Mouse (Mus musculus) hindbrain, embryonic 11.5 days (tissue): ENCODE data around the gene Spsb4. TPM values are rescaled to one million over a fixed set of nuclear protein-coding genes. Genes with fewer than 3 reads are reported as not detected.

Source experiments
- ATAC-seq: fragments of 200-750 bp; cut with Nextera tagmentation; 2 replicates; pipeline ENCODE4 v1.8.0; 2017; ENCODE audit warnings: mild to moderate bottlenecking, moderate TSS enrichment, moderate library complexity; ENCODE audit not compliant: low FRiP score
- DNase-seq: peaks from one replicate; pipeline ENCODE4 v3.0.0-alpha.2; 2015; ENCODE audit warnings: low spot score
- H3K27ac ChIP-seq: fragments of 300-500 bp; sonication (generic); 2 replicates; pipeline ENCODE4 v1.5.1; 2014; ENCODE audit warnings: mild to moderate bottlenecking, low read depth, low read length
- H3K27me3 ChIP-seq: fragments of 300-500 bp; sonication (generic); 2 replicates; pipeline ENCODE4 v1.6.1; 2014; ENCODE audit warnings: mild to moderate bottlenecking, low read length, moderate library complexity, mixed read lengths; ENCODE audit not compliant: control insufficient read depth, insufficient read depth
- H3K36me3 ChIP-seq: fragments of 300-500 bp; sonication (generic); 2 replicates; pipeline ENCODE4 v1.6.1; 2014; ENCODE audit warnings: mild to moderate bottlenecking, low read length, moderate library complexity, mixed read lengths; ENCODE audit not compliant: control insufficient read depth, insufficient read depth
- H3K4me1 ChIP-seq: fragments of 300-500 bp; sonication (generic); replicated peaks from 2 replicates; pipeline ENCODE4 v1.6.1; 2014; ENCODE audit warnings: low read length, mixed read lengths; ENCODE audit not compliant: control insufficient read depth, insufficient read depth
- H3K4me2 ChIP-seq: fragments of 300-500 bp; sonication (generic); replicated peaks from 2 replicates; pipeline ENCODE4 v1.6.1; 2014; ENCODE audit warnings: mild to moderate bottlenecking, low read depth, low read length
- H3K4me3 ChIP-seq: fragments of 300-500 bp; sonication (generic); 2 replicates; pipeline ENCODE4 v1.5.1; 2014; ENCODE audit warnings: low read depth, low read length
- H3K9ac ChIP-seq: fragments of 300-500 bp; sonication (generic); 2 replicates; pipeline ENCODE4 v1.6.1; 2014; ENCODE audit warnings: low read depth, low read length
- H3K9me3 ChIP-seq: fragments of 300-500 bp; sonication (generic); 2 replicates; pipeline ENCODE4 v1.6.1; 2016; ENCODE audit warnings: low read length; ENCODE audit not compliant: control insufficient read depth
- WGBS: fragments of 180-500 bp; shearing (Covaris S2); extraction: QIAGEN DNeasy Blood & Tissue Kit; methylation state at CpG from one replicate; pipeline ENCODE4 v1.1.7; 2014; 5-methylcytosine and 5-hydroxymethylcytosine counted together
- polyA plus RNA-seq: library from polyadenylated mRNA; unstranded; fragments of >200 nt; fragmentation: Nextera tagmentation; extraction: Ambion mirVana; gene quantifications from 2 replicates; pipeline ENCODE4 v1.2.1, GENCODE M21; 2014

Gene Spsb4
- polyA plus RNA-seq, 1 experiment from 2014 or later, result 85.4 TPM

DNA sequence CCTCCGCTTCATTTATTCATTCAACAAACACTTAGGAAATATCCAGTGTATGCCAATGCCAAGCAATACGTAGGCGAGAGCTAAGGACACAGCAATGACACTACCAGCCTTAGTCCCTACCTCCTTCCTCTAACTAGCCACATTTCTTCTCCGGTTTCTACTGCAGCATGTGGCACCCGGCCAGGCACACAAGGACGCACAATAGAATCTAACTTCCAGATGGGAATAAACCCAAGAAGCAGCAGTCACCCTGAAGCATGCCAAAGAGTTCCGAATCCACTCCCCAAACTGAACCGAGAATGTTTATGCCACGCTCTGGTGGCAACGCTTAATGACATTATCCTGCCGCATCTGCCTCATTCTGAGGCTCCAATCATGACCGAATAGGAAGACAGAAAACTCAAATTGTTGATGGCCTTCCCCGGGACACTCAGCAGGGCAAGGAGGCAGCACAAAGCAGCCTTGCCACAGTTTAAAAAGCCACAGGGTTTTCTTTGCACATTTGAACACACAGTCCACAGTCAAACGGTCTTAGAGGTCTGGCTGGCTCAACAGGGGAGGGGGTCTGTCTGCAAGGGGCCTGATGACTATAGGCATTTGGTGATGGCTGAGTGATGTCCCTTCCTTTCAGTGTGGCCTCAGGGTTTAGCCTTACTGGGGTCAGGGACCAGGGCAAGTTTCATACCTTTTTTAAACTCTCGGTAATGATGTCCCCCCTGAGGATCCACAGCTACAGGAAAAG is 7.0 kb downstream of the Spsb4 start:
- no peak for ATAC-seq
- H3K27me3 ChIP-seq, result no peaks in the 10 kb centered on the region
- H3K4me2 ChIP-seq, result no peak overlapping the region; the same call in 1 of the 2 replicates
- no peaks in the 10 kb centered on the region for H3K9me3 ChIP-seq
- H3K9ac ChIP-seq, result no peak overlapping the region
- H3K36me3 ChIP-seq, result peaks cover 9% of the 10 kb centered on the region; the same call in 1 of the 2 replicates
- DNase-seq, result no peak
- 51% methylated on average over 15 of the region's 15 CpGs for WGBS
- H3K4me3 ChIP-seq, result no peak overlapping the region
- H3K27ac ChIP-seq, result peak overlapping the region; percentile 42
- H3K4me1 ChIP-seq, result peaks cover 26% of the 10 kb centered on the region

DNA sequence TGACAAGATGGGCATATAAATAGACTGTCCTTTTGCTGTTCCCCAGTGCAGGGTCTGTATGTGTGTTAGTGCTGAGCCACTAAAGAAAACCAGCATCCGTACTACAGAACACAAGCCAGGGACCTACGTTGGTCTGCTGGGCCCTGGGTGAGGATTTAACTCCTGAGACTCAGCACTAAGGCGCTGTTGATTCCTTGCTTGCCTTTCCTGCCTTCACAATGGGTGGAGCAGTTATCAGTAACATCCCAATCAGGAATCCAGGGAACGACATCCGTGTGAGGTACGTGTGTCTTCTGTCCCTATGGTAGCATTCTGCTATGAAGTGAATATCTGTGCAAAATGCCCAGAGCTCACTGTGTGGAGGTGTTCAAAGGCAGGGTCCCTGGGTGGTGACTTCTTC is 8.2 kb downstream of the Spsb4 start:
- H3K27me3 ChIP-seq, result no peaks in the 10 kb centered on the region
- no peak overlapping the region for H3K27ac ChIP-seq
- no peak overlapping the region for H3K4me3 ChIP-seq
- H3K4me1 ChIP-seq, result peaks cover 26% of the 10 kb centered on the region
- DNase-seq, result no peak
- H3K36me3 ChIP-seq, result peaks cover 9% of the 10 kb centered on the region; the same call in 1 of the 2 replicates
- no peak overlapping the region for H3K4me2 ChIP-seq
- H3K9ac ChIP-seq, result no peak overlapping the region
- WGBS, result 86% methylated on average over 6 of the region's 6 CpGs
- ATAC-seq, result no peak
- H3K9me3 ChIP-seq, result no peaks in the 10 kb centered on the region

DNA sequence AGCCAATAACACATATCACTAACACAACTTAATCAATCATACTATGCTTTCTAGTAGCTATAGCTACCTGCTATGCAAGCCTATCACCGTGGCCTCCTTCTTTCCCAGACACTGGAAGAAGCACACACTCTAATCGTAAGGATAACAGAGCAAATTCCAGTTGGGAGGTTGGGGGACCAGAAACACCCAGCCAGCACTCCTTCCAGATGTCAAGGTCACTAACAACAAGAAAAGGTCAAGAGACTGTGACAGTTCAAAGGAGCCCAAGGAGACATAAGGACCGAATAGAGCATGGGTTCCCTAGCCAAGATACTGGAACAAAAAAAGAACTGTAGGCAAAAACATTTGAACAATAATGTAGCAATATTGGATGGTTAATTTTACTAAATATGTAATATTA is 13.9 kb downstream of the Spsb4 start:
- H3K4me1 ChIP-seq, result no peaks in the 10 kb centered on the region
- WGBS, result 21% methylated on average over 3 of the region's 3 CpGs

DNA sequence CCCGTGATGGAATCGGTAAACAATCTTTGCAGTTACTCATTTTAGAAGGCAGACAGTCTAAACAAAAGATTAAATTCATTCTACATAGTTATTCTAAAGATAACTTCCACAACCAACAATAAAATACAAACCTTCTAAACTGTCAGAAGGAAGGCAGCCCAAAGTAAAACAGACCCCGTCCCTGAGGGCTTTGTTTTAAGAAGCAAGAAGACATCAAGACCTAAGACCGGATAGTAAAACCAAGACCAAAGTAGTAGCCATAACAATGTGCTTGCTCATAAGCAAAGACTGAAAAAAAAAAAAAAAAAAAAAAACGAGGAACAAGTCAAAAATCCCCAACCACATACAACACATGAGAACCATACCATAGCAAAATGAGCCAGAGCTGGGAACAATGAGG is 15.5 kb downstream of the Spsb4 start:
- no peak overlapping the region for H3K27ac ChIP-seq
- DNase-seq (no peak), ATAC-seq (no peak)
- H3K4me2 ChIP-seq, result no peak overlapping the region
- H3K4me1 ChIP-seq, result no peaks in the 10 kb centered on the region
- H3K9me3 ChIP-seq, result no peaks in the 10 kb centered on the region
- WGBS, result 72% methylated on average over 5 of the region's 5 CpGs
- peaks cover 4% of the 10 kb centered on the region; the same call in 1 of the 2 replicates for H3K36me3 ChIP-seq
- H3K4me3 ChIP-seq, result no peak overlapping the region
- no peaks in the 10 kb centered on the region for H3K27me3 ChIP-seq
- H3K9ac ChIP-seq, result no peak overlapping the region

More for the DNA sequence above, 13.9 kb downstream of the Spsb4 start:
- H3K4me3 ChIP-seq, result no peak overlapping the region
- peaks cover 9% of the 10 kb centered on the region; the same call in 1 of the 2 replicates for H3K36me3 ChIP-seq
- H3K9me3 ChIP-seq, result no peaks in the 10 kb centered on the region
- DNase-seq, result no peak
- H3K27me3 ChIP-seq, result no peaks in the 10 kb centered on the region
- no peak overlapping the region for H3K4me2 ChIP-seq
- H3K27ac ChIP-seq, result no peak overlapping the region
- H3K9ac ChIP-seq, result no peak overlapping the region
- no peak for ATAC-seq

DNA sequence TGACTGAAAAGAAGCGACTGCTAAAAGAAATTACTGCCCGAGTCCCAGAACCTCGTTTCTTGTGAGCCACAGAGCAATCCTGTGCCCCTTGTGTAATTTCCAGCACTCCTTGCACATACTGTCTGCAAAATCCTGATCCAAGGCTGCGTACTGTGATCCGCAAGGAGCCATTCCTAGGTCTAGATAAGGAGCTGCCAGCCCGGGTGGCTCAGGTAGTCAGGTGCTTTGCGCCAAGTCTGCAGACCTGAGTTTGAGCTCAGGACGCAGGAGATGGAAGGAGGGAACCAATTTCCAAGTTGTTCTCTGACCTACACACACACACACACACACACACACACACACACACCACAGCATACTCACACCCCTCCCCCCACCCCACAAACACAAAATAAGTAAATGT is 16.0 kb downstream of the Spsb4 start:
- Histone ChIP-seq H3K4me3 (no peak overlapping the region), H3K27me3 (no peaks in the 10 kb centered on the region), H3K9ac (no peak overlapping the region), H3K4me2 (no peak overlapping the region), H3K4me1 (no peaks in the 10 kb centered on the region), H3K27ac (no peak overlapping the region), H3K9me3 (no peaks in the 10 kb centered on the region), H3K36me3 (0 out of 2 replicates have a peak, but pooled peaks cover under 1% of the 10 kb centered on the region)
- no peak for DNase-seq
- 88% methylated on average over 7 of the region's 8 CpGs for WGBS
- ATAC-seq, result no peak

DNA sequence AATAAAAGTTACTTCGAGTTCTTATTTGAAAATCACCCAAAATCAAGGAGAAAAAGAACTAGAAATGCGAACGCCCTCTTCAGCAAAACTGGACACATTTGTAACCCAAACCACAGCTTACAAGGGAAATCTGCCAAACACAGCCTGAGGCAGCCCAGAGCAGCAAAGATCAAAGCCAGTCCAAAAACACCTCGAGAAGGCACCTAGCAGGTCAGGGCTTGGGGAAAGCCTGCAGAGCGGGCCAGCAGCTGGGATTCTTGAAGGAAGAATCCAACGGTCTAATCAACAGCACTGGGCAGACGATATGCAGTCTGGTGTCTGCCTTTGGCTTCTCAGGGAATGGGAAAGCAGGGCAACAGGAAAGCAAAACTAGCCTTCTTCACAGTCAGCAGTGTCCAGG is 16.6 kb downstream of the Spsb4 start:
- ATAC-seq (no peak), DNase-seq (no peak)
- WGBS, result 76% methylated on average over 7 of the region's 7 CpGs
- H3K4me2 ChIP-seq, result no peak overlapping the region
- H3K9ac ChIP-seq, result no peak overlapping the region
- H3K27ac ChIP-seq, result no peak overlapping the region
- H3K4me3 ChIP-seq, result no peak overlapping the region
- no peaks in the 10 kb centered on the region for H3K9me3 ChIP-seq
- no peaks in the 10 kb centered on the region for H3K27me3 ChIP-seq
- H3K36me3 ChIP-seq, result no peaks in the 10 kb centered on the region
- no peaks in the 10 kb centered on the region for H3K4me1 ChIP-seq

DNA sequence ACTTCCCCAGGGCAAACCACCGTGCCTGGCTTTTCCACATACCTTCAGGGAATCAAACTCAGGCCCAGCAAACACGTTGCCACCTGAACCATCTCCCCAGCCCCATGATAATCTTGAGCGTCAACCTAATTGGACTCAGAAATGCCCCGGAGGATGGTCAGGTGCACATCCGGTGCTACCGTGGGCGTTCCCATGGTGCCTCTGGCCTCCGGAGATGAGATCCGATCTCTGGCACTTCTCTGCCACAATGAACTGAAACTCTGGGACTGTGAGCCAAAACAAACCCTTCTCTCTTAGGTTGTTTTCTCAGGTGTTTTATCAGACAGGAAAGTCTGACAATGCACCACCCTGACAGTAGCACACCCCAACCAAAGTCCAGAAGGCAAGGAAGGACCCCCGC is 17.2 kb downstream of the Spsb4 start:
- Histone ChIP-seq H3K36me3 (0 out of 2 replicates have a peak, but pooled peaks cover 2% of the 10 kb centered on the region), H3K27me3 (no peaks in the 10 kb centered on the region), H3K4me2 (no peak overlapping the region), H3K4me3 (no peak overlapping the region), H3K4me1 (no peaks in the 10 kb centered on the region), H3K9ac (no peak overlapping the region), H3K27ac (no peak overlapping the region), H3K9me3 (no peaks in the 10 kb centered on the region)
- DNase-seq (no peak), ATAC-seq (no peak)
- 78% methylated on average over 10 of the region's 10 CpGs for WGBS

DNA sequence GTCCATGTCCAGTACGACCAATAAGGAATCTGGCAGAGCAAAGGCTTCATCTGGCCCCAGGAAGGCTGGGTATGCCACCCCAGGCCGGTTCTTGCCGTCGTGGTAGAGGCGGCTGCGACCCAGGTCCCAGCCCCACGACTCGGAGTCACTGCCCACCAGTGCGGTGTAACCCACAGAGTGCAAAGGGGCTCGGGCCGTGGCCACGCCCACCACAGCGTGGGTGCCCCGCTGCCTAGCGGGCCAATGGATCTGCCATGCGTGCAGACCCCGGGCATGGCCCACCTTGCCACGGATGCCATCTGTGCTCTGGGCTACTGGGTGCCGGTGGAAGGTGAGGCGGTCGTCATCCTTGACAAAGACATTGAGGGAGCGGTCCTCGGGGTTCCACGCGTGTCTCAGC is 22.9 kb downstream of the Spsb4 start:
- no peak overlapping the region for H3K9ac ChIP-seq
- 0 out of 2 replicates have a peak, but pooled peaks cover 4% of the 10 kb centered on the region for H3K36me3 ChIP-seq
- no peak for ATAC-seq
- no peak overlapping the region for H3K4me2 ChIP-seq
- no peaks in the 10 kb centered on the region for H3K9me3 ChIP-seq
- H3K4me3 ChIP-seq, result no peak overlapping the region
- 98% methylated on average over 25 of the region's 25 CpGs for WGBS
- DNase-seq, result no peak
- peaks cover 16% of the 10 kb centered on the region for H3K4me1 ChIP-seq
- no peak overlapping the region for H3K27ac ChIP-seq
- H3K27me3 ChIP-seq, result no peaks in the 10 kb centered on the region

DNA sequence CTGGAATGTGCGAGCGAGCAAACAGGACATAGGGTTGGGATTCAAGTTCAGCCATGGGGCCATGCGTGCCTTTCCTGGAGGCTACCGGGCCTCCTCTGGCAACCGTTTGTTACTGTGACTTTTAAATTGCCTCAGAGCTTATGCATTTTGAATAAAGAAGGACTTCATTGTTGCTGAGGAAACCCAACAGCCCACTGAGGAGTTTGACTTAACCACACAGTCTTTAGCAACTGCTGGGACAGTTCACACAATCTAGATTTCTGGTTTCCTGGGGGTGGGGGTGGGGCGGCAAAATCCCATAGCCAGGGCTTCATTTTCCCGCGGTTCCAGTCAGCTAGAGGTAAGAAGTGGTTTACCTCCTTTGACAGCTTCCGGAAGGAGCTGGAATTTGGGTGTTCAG is 23.9 kb downstream of the Spsb4 start:
- peaks cover 24% of the 10 kb centered on the region for H3K4me1 ChIP-seq
- no peak overlapping the region for H3K4me3 ChIP-seq
- no peak overlapping the region for H3K27ac ChIP-seq
- WGBS, result 89% methylated on average over 9 of the region's 9 CpGs
- H3K9ac ChIP-seq, result no peak overlapping the region
- no peak overlapping the region for H3K4me2 ChIP-seq
- DNase-seq, result no peak
- no peaks in the 10 kb centered on the region for H3K27me3 ChIP-seq
- H3K9me3 ChIP-seq, result no peaks in the 10 kb centered on the region
- no peak for ATAC-seq
- 0 out of 2 replicates have a peak, but pooled peaks cover 4% of the 10 kb centered on the region for H3K36me3 ChIP-seq
